Mouse (Mus musculus) spleen, adult 18-20 months (tissue): ENCODE results near the gene Gas6.

Experiments used
- DNase-seq, 2 experiments: peaks; one replicate each; pipeline ENCODE4 v3.0.0; 2022; ENCODE audit warnings: mixed read lengths in 2 of 2

The Gas6 gene

DNA sequence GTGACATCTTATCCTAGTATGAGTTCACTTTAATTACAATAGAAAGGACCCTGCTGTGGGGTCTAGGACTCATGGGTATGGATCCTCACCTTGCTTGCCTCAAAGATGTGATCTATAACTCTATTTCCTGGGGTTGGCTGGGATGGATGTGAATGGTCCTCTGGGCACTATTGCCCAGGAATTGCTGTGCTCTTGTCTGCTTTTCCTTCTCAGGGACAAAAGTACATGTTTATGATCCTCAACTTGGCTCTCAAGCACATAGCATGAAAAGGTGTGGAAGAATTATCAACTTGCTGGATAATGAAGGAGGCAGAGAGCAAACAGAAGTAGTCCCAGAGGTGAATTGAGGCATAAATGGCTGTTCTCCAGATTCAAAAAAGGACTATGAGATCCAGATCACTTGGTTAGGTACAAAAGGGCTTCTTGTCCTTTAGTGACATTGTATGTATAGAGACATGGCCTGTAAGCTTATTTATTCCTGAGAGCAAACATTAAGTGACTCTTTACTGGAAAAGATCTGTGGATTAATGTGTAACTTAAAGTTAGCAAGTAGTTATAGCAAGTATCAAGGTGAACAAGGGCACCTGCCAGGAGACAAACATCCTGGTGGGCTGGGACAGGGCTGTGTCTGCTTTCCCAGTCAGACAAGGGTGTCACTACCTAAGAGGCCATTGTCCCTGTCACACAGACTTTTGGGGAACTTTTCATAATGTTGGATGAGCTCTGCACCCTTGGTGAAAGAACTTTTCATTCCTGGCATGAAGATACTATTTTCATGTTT, 10.8 kb upstream of the Gas6 start:
- DNase-seq, result no peak

DNA sequence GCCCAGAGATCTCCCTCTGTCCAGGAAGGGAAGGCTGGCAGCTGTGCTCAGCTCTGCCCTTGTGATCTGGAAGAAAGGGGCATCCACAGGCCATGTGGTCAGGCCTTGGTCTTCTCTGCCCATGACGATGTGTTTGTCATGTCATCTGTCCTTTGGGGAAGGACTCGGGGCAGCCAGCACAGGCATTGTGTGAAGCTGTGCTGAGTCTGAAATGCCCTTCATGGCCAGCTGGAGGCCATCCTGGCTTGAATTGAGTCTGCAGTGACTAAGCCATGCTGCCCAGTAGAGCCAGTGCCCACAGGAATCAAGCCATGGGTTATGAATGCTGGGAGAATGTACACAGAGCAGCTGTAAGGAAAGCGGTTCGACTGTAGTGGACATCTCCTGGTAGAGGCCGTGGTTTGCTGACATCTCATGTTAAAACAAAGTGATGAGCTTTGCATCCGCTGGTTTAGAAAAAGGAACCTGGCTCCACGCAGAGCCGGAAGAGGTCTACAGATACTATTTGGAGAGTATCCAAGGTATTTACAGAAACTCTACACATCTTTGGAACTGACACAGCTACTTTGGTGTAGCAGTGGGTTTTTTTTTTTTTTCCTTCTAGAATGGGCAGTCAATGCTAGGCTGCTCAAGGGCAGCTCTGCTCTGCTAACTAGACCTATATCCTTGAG, 9.8 kb upstream of the Gas6 start:
- DNase-seq, result no peak

DNA sequence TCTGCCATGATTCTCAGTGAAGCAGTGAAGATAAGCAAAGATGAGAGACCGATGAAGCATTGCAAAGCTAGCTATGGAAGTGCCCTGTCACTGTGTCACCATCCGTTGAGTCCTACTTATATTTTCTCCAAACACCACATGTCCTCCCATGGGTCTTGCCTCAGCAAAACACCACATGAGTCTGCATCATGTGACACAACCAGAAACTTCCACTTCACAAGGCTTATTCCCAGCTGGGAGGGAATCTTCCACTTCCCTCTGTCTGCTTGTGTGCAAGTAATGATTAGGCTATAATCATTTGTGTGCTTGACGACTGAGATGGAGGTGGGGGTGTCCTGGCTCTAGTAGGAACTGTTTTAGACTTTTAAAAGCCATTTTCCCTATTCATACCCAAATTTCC, 6.9 kb upstream of the Gas6 start:
- DNase-seq, result no peak

DNA sequence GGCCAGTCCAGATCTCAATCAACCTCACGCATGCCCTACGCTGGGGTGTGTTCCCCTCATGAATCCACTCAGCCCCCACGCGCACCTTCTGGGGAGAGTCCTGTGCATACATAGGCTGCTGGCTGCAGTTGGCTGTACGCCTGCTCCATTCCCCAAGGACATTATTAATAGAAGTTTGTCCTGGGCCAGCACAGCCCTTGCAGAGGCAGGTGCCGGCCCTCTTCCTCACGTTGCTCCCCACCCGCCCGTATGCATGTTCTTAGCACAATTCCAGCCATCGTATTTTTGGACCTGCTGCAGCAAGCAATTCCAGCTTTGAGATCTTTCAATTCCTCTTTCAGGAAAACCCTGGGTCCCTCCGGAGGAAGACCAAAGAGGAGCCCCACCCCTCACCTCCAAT, 1.3 kb downstream of the Gas6 start:
- DNase-seq, result no peak

DNA sequence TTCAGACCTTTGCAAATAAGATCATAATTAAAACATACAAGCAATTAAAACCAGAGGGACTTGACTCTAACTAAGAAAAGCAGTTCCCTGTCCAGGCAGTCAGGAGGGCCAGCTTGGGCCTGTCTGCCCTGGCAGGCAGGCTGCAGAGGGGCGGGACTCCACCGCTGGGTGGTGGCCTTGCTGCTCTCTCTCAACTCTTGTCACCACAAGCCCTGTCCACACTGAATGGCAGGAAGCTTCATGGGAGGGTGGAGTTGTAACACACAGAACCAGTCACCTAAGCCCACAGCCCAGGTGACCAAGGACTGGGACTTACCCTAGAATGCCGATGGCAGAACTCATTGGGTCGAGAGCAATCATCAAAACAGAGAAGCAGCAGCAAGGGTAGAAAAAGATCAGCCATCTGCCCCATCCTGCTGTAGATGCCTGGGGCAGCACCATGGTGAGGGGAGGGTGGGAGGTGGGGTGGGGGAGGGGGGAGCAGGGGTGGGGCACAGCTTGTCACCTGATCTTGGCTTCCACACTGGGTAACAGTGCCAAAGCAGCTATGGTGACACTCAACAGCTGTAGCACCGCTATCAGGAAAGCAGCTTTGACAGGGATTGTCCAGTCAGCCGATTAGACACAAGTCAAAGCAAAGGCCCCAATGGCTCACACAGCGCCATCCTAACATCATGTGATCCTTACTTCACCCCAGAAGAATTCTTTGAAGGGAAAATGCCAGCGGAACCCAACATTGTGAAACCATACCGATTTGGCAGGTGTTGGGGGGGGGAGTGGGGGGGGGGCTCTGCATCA, 1.9 kb downstream of the Gas6 start:
- no peak for DNase-seq

DNA sequence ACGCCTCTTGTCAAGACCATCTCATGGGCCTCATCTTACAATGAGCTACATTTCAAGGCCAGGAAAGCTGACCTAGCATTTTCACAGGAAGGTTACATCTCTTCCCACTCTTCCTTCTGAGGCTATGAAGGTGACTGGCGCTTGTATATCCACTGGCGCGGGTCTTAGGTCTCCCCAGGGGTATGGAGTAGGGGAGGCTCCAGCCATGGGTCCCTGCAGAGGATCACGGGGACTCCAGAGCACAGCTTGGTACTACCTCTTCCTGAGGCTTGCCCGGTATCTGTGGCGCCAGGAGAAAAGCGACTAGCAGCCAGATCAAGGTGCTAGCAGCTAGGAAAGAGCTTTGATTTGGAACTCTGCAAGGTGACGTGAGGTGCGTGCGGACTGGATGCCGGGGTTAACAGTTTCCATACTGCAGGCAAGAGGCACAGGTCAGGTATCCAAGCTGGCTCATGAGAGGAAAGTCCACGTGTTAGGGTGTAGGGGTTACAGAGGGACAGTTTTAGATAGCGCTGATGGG, 2.7 kb downstream of the Gas6 start:
- no peak for DNase-seq

DNA sequence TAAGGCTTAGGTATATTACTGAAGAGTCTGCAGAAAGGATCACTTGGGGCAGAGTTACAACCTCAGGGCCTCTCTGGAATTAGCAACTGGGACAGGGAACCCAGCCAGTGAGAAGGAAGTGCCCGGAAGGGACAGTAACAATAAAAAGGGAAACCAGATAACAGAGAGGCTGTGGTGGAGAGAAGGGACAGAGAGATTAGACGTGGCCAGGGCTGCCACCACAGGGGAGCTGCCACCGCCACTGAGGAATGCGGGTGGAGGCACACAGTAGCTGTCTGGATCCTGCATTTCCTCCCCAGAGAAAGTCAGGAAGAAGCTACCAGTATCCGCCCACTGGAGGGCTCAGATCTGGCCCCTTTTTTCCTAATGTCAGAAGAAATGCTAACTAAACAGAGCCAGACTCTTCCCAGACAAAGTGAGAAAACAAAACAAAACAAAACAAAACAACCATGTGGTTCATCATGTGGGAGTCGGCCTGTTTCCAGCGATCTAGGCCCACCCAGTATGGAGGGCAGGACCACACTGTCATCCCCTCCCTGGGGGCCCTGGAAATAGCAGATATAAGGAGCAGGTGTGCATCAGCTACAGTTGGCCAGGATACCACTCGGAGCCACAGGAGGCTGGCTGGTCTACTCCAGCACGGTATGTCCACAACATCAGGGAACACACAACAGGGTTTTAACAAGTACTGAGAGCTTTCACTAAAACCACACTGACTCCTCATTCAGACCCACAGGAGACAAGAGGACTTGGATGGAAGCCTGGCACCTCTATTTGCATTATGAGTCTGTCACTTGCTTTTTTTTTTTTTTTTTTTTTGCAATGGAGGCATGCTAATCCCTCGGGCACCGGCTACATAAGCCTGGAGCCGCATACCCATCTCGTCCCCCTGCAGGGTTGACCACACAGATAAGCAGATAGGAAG, 4.0 kb downstream of the Gas6 start:
- no peak for DNase-seq

DNA sequence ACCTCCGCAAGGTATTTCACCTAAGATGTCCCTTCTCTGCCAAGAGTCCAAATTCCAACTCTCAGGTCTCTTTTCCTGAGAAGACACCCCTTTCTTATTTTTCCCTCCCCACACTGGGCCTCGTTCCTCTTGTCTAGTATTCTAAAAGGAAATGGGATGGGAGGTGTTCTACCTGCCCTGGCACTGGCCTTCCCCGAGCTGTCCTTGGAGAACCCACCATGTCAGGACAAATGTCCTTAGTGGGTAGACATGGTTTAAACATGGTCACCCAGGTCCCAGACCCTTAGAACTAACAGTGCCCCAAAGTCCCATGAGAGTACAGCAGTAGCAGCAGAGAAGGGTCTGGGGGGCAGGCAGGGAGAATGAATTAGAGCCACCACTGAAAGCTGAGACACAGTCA, 4.9 kb downstream of the Gas6 start:
- no peak for DNase-seq

DNA sequence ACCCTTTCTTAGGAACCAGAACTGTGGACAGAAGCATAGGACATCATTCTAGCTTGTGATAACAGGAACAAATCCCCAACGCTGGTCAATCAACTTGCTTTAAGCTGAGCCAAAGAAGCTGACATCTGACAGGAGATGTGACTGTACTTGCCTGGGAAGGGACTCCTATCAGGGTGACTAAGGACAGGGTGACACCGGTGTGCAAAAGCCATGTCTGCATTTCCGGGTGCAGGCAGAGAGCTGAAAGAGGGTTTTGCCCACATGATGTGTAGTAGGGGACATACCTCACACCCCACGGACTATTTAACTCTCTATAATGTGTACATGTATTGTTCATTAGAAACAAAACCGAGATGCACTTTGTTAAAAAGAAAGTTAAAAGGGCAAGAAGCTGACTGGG, 11.1 kb downstream of the Gas6 start:
- no peak for DNase-seq

DNA sequence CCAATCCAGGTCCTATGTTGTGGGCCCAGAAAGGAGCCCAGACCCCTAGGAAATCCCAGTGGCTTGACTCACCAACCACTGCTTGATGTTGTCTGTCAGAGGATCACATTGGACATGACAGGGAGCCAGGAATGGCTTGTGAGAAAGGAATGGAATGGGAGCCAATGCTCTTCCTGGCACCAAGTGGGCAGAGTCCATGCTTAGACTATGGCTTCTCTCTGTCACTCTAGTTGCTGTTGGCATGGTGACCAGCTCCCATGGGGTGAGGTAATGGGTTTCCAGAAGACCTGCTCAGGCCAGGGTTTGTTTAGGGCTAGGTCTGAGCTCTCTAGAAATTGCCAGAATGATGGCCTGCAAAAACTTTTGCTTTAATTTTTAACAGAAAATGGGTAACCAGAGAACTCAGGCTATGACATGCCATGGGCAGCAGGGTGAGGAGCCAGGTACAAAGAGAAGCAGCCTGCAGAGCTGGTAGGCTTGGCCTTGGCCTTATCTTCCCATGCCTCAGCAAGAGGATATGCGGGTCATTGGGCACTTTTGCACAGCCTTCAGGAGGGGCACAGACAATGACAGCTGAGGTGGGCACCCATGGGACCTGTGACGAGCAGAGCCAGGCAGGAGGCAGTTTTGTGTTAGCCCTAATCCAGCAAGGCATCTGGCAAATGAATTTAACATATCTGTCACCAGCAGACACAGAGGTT, 12.0 kb downstream of the Gas6 start:
- no peak for DNase-seq

DNA sequence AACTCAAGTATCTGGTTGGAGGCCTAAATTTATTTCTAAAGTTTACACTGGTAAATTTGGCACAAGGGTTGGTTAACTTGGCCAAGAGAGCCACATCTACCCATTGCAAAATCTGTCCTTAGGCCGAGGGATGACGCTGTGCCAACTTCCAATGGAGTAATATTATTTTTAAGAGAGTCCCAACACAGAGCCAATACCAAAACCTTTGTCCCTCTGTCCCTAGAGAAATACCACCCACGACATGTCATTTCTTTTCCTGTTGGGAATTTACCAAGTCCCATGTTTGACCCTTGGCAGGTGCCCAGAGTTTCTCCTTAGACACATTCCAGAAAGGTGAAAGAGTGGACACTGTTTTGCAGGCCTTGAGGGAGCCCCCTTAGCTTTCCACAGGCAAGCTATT, 12.7 kb downstream of the Gas6 start:
- no peak for DNase-seq

DNA sequence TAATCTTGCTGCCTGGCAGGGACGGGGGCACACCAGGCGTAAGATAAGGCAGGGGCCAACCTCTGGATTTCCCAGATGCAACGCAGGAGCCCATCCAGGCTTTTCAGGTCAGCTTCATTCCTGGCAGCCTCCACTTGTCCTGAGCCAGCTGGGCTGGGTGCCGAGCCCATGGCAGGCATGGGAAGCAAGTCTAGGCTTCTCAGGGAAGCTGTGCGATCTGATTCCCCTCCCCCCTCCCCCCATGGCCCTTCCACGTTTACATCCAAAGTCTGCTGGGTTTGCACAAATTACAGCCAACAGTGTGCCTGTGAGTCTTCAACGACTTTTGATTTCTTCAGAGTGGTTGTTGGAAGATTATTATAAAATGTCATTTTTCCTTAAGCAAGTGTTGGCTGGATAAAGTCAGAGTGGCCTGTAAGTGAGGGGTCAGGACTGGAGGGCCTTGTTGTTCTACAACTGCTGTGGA, 13.2 kb downstream of the Gas6 start:
- no peak for DNase-seq

DNA sequence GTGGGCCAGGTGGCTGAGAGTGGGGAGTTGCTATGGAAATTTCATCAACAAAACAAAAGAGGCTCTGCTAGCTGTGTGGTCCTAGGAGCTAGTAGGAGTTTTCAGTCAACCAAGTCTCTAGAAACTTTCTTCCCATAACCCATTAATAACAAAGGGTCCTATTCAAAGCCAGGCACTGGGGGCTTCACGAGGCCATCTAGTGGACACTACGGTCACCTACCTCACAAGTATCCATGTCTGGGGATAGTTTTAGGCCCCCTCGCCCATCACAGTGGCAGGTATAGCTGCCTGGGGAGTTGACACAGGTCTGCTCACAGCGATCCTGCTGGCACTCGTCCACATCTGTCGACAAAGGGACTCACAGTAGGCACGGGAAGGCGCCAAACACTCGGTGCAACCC, 18.4 kb downstream of the Gas6 start:
- DNase-seq, result no peak

DNA sequence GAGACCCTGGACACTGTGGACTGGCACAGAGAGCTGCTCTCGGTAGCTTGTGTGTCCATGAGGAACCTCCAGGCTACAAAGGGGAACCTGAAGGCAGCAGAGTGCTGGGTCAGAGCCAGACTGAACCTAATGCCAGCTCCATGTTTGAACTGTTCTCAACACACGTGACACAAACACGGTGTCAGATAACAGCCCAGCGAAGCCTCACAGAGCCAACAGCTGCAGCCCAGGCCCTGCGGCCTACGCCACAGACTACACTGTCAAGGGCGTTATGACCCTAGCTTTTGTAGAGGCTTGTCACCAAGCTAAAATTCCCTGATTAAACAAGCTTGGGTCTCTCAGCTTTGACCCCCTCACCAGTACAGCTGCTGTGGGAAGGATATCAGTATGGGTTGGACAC, 22.0 kb downstream of the Gas6 start:
- no peak for DNase-seq

DNA sequence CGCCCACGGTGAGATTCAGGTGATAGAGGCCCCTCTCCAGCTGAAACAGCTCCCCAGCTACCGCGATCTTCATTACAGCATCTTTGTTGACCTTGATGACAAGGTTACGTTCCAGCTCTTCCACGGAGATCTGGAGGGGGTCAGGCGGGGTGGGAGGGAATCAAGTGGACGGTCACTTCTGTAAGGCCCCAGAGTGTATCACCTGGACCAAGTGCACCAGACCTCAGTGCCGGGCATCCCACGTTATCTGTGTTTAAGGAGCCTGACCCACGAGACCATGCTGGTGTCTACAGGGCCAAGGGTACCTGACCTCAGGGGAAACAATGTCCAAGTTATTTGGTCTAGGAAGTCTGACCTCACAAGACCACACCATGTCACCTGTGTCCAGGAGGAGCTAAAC, 22.8 kb downstream of the Gas6 start:
- DNase-seq, result no peak

DNA sequence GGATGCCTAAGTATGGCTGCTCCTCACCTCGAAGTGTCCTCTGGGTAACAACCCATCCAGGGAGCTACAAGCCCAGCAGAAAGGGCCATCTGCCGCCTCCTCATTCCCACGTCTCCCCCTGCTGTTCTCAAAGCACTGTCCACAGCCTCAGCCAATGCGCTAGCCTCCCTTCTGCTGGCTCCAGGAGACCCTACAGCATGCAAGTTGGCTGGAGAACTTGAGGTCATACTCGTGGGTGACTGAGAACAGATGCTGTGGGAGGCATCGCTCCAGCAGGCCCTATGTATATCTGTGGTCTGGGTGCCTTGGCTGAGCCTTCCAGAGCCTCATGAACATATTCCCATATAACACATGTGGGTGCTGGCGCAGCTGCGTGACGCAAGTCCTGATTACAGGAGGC, 25.6 kb downstream of the Gas6 start:
- no peak for DNase-seq

DNA sequence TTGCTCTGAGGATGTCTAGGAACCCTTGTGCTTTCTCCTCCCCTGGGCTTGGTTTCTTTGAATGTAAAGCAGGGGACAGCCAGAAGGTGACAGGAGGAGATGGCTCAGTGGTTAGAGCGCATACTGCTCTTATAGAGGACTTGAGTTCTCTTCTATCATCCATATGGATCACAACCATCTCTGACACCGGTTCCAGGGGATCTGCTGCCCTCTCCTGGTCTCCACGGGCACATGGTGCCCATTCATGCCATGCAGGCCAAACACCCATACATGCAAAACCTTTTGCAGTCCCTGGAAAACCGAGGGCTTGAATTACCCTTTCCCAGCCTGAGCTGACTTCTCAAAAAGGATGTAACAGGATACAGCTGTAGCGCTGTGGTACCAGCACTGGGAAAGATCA, 27.3 kb downstream of the Gas6 start:
- DNase-seq, result no peak

DNA sequence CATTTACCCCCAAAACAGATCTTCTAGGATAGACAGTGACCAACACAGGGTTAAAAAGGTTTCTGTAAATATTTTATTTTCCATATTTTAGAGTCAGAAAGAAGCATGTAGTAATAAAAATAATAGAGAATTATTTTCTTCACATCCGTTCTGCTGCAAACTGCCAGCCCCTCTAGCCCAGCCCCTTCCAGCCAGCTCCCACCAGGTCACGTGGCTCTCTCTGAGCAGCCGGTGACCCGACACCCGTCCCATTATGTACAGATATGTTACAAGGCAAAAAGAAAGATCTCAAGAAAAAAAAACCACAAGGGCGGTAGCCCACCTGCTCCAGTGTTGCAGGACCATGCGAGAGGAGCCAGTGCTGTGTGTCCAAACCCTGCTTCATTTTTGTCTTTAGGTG, 29.0 kb downstream of the Gas6 start:
- DNase-seq, result no peak

DNA sequence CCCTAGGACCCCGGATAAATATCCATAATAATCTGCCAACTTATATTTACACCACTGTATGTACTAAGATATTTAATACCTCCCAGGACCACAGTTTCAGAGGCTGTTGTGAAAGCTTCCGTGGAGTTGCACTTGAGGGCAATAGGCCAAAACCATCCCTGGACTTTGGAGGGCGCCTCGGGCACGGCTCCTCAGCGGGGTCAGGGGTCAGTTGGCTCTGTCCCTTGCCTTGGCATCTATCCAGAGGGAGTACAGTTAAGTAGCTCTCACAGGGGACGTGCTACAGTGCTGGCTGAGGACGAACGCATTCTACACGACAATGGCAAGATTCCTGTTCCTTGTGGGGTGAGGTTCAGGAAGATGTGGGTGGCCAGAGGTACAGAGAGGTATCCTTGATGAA, 31.9 kb downstream of the Gas6 start:
- DNase-seq, result peak in 1 of 2 experiments; percentile 27

DNA sequence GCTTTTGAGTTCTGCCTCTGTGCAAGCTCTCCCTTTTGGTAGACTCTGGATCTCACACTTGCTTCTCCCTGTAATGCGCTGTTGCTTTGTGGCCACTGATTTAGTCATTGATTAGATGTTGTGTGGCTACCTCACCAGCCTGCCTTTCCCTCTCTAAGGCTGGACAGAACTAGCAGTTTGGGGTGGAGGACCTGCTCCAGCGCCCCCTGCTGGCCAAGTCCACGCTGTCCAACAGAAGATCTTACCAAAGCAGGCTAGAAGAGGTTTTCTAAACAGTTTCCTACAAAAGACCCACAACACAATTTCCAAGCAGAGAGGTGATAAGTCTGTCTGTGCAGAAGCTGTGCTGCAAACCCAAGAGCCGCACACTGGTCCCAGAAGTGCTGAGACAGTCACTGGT, 32.4 kb downstream of the Gas6 start:
- peak; percentile 32 to 68 for DNase-seq

DNA sequence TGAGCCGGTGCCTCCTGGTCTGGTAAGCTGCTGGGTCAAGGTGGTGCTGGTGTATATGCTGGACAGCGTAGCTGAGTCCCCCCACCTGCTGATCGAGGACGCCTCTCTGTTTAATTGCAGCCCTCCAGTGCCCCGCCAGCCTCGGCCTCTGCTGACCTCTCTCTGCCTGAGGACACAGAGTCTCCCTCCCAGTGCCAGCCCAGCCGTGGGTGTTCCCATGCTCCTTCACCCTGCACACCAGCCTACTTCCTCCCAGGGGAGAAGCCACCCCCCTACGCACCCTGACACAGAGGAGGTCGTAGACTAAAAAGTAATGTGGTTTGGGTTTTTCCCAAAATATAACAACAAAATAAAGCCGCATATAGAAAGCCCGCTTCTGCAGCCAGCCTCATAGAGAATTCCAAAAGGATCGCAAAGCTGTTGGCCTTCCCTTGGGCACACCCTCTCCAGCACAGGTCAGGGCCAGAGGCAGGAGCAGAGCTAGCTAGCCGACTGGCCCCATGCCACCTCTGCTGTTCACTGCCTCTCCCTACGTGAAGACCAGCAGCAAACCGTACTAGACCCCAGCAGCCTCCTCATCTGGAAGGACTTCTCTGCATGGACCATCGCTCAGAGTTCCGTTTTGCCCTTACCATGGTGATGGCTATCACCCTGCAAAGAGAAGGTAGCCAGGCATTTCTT, 33.1 kb downstream of the Gas6 start:
- DNase-seq, result no peak
